Mouse (Mus musculus) thymus, postnatal 0 days (tissue): Measurements from ENCODE around the gene Rps19bp1. TPM values are rescaled to one million over a fixed set of nuclear protein-coding genes. Genes with fewer than 3 reads are reported as not detected.

Source experiments
- DNase-seq: peaks from one replicate; pipeline ENCODE4 v3.0.0-alpha.2; 2015; ENCODE audit warnings: low spot score
- polyA plus RNA-seq: library from polyadenylated mRNA; unstranded; fragments of >200 nt; fragmentation: Nextera tagmentation; extraction: Ambion mirVana; gene quantifications from 2 replicates; pipeline ENCODE4 v1.2.1, GENCODE M21; 2015

Rps19bp1 gene
- polyA plus RNA-seq, 1 experiment from 2014 or later, result 58.4 TPM

DNA sequence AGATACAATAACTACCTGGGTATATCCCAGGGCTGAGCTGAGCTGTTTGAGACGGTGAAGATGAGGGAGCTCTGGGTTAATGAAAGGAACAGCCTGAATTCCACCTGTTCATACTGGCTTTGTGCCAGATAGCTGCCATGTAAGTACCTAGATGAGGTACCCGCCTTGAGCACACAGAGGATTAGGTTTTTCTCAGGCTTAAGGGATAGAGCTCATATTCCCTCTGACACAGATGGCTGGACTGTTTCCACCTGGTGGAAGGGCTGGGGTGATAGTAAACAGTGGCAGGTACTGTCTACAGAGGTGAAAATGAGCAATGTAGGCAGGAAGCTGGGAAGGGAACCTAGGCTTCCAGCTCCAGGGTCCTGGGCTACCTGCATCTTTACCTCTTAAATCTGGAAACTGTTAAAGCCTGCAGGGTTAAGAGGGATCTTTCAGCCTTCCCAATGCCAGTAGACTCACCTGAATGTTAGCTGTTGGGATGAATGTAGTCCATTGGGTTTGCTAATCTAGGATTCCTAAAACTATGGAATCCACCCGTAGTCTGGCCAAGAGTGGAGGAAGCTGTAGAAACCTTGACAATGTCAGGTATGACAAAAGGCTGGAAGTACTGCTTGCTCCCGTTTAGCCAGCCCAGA lies 6.4 kb downstream of the Rps19bp1 start:
- no peak for DNase-seq

GRCm38 (mm10) chr15:80256656-80257601 lies 7.2 kb downstream of the Rps19bp1 start:
- no peak for DNase-seq

DNA sequence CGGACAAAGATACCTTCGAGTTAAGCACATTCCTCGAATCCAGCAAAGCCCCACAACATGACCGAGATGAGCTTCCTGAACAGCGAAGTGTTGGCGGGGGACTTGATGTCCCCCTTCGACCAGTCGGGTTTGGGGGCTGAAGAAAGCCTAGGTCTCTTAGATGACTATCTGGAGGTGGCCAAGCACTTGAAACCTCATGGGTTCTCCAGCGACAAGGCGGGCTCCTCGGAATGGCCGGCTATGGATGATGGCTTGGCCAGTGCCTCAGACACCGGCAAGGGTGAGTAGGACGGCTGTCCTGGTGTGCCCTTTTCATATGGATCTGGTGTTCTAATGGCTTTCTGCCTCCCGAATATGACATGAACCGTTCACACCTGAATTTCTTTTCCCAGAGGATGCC lies 7.9 kb downstream of the Rps19bp1 start:
- no peak for DNase-seq

DNA sequence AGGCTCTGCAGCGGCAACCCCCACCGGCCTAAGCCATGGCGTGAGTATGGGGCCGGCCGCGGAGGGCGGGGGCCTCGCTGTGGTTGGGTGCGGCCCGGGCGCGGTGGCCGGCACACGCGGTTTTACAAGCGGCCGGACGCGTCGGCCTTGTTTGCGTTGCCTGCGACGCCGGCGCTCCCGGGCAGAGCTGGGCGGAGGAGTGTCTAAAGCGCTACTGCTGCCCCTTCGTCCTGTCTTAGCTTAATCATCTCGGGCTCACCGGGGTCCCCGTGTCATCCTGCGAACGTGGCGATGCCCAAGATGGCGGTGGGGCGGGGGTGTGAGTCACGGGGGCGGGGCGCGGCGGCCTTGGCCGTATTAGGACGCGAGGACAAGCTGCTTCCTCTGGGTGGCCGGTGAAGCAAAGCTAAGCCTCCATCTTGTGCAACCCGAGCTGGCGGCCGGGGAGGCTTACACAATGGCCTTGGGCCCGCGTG lies 8.4 kb downstream of the Rps19bp1 start:
- peak; percentile 60 for DNase-seq

- peak; percentile 100 for DNase-seq
These were observed 9.1 kb downstream of the Rps19bp1 start, which contains the start of gene Atf4 for GRCm38 (mm10) chr15:80254847-80255645. Gene Atf4, plus strand, starts transcription at chr15:80255184.

DNA sequence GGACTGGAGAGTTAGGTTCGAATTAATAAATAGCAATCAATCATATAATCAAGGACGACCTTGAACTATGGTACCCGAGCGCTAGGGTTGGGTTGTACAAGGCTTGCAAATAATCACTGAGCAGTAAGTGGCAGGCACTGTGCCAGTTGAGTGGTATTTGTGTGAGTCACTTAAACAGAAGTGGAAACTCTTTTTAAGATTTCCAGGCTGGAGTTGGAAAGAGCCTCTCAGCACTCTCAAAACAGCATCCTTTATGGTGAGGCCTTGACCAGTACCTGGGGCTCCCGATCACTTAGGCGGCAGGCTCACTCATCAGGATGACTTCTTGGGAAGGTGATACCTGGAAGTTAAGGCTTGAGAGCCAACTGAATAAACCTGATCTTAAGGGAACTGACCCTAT lies 9.9 kb downstream of the Rps19bp1 start:
- DNase-seq, result no peak

DNA sequence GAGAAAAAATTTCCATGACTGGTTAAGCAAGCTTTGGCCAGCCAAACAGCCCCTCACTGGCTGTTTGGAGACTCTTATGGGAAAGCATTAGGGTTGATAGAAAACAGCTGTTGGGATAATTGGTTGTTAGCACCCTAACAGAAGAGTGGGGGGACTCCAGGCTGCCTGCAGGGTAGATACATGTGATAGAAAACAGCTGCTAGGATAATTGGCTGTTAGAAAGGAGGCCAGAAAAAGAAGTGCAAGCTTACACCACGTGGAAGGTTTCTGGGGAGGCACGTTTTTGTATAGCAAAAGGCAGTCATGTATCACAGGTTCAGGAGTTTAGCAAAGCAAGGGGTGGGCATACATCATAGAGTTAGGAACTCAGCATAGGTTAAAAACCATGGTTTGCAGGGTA lies 10.6 kb downstream of the Rps19bp1 start:
- DNase-seq, result no peak

GRCm38 (mm10) chr15:80250586-80250985 lies 13.5 kb downstream of the Rps19bp1 start:
- no peak for DNase-seq

- no peak for DNase-seq
These were observed 14.4 kb downstream of the Rps19bp1 start for GRCm38 (mm10) chr15:80249672-80250071.

GRCm38 (mm10) chr15:80248596-80248995 lies 15.5 kb downstream of the Rps19bp1 start:
- DNase-seq, result no peak

GRCm38 (mm10) chr15:80248135-80248534 lies 16.0 kb downstream of the Rps19bp1 start:
- DNase-seq, result no peak

DNA sequence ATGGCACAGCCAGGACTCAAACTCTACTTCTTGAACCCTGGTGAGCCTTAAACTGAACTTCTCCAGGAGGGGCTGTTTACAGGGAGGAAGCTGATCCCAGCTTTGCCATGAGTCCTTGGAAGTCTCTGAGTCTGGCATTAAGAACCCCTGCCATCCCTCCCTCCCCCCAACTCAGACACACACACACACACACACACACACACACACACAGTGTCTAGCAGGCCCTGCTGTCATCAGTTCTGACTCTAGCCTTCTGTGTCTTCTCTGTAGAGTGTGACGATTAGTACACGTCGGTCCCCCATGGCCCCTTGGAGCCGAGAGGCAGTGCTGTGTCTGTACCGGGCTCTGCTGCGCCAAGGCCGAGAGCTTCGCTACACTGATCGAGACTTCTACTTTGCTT lies 28.6 kb downstream of the Rps19bp1 start, which contains the start of gene AC140267.1:
Gene AC140267.1 (plus strand): TSS at position 301 of the 400 bp plus-strand sequence.
- no peak for DNase-seq

GRCm38 (mm10) chr15:80233733-80234509 lies 30.2 kb downstream of the Rps19bp1 start, which contains the start of gene Mief1:
Gene Mief1, plus strand, starts transcription at chr15:80234018.
- DNase-seq, result peak; percentile 100

GRCm38 (mm10) chr15:80233053-80233452 lies 31.1 kb downstream of the Rps19bp1 start:
- DNase-seq, result no peak

DNA sequence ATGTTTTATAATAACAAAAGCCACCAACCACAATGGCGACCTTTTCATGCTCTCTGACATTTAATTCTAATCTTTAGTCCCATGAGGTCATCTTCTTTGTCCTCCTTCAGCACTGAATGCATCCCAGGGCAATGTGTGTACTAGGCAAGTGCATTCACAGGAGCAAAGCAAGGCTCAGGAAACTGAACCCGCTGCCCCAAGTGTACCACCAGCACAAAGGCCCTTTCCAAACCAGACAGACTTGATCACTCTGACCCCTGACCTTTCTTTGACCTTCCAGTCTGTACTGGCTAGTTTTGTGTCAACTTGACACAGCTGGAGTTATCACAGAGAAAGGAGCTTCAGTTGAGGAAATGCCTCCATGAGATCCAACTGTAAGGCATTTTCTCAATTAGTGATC lies 31.8 kb downstream of the Rps19bp1 start:
- no peak for DNase-seq

DNA sequence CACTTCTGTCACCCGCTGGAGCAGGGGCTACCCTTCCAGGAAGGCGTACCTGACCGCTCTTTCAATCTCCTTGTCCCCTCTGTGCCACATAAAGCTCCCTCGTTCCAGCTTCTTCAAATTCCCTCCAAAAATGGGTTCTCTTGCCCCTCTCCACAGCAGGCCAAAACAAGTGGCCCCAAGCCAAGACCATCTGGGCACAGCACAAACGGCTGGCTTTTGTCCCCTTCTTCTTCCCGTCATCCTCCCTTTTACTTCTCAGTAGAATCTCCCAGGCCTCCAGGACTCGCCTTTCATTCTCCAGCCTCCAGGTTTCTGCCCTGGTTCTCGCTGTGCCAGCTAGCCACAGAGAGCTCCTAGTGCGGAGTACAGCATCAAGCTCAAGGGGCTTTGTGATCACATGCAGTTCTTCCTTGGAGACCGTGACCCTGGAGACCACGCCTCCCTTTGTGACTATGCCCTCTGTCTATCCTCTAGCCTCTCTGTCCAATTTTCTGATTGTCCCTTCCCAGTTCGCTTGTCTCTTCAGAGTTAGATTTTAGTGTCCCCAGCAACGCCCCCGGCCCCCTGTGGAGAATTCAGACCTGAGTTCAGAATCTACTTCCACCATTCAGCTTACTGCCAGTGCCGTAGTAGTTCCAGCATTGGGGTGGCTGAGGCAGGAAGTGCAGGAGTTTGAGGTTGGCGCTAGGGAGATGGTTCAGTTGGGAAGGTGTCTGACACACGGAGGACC lies 35.9 kb downstream of the Rps19bp1 start:
- no peak for DNase-seq

DNA sequence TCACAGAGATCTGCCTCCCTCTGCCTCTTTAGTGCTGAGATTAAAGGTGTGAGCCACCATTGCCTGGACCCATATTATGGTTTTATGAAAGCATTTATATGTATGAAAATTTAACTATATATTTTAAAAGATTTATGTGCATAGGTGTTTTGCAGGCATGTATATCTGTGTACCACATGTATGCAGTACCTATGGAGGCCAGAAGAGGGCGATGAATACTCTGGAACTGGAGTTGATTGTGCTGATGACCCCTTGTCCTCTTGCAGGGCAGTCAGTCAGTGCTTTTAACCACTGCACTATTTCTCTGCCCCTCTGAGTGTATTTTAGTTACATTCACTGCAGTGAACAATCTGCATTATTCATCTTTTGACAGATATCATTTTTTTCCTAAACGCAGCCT lies 38.3 kb downstream of the Rps19bp1 start:
- DNase-seq, result peak; percentile 67

DNA sequence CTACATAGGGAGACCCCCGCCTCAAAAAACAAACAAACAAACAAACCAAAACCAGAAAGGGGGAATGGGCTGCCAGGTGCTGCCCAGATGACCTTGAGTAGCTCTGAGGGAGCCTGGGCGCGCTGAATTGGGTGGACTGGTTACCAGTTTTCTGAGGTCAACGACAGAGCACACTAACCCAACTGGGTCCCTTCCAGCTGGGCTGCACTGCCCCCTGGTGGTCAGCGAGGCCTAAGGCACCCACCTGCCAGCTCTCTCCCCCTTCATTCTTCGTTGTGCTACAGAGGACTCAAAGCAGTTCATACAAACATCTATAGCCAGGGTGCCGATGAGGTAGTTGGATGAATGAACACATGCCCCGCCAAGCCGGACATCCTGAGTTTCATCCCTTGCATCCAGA lies 38.9 kb downstream of the Rps19bp1 start:
- DNase-seq, result peak; percentile 84

GRCm38 (mm10) chr15:80223751-80224150 lies 40.4 kb downstream of the Rps19bp1 start:
- no peak for DNase-seq

DNA sequence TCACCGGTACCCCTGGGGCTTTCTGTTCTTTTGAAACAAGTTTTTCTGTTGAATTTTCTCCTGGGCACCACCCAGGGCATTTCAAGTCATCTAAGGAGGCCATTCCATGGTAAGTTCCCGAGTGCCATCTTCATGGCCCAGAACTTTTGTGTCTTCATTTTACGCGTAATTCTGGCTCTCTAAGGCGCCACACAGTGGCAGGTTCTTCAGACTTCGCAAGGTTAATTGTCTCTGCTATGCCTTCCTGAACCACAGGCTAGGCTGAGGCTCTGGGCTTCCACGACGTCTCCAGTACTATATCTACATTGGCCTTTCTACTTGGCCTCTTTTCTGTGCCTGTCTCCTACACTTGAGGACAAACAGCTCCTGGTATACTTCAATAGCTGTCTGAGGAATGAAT lies 43.1 kb downstream of the Rps19bp1 start:
- no peak for DNase-seq
